Mouse (Mus musculus) MEL (cell line): Measurements from ENCODE around the gene Ccdc63. TPM values are rescaled to one million over a fixed set of nuclear protein-coding genes. Genes with fewer than 3 reads are reported as not detected.

Source experiments
- BHLHE40 ChIP-seq: IDR thresholded peaks from 2 replicates; pipeline ENCODE4 v1.6.1; 2012; ENCODE audit warnings: low read depth, mild to moderate bottlenecking, inconsistent platforms, low read length, improper control_type of control experiment, borderline replicate concordance
- CHD2 ChIP-seq: IDR thresholded peaks from 2 replicates; pipeline ENCODE4 v1.6.1; 2011; ENCODE audit warnings: low read length, improper control_type of control experiment
- CTCF ChIP-seq, 3 experiments: IDR thresholded peaks in 2 of 3; conservative IDR thresholded peaks in 1 of 3; 2 replicates each; pipeline ENCODE4 v1.5.1; 2011 to 2012; ENCODE audit warnings: low read length in 3 of 3, low read depth in 2 of 3, mild to moderate bottlenecking in 2 of 3, improper control_type of control experiment in 1 of 3, inconsistent platforms in 1 of 3, mixed read lengths in 1 of 3, moderate library complexity in 1 of 3; ENCODE audit not compliant: control insufficient read depth in 1 of 3, insufficient read depth in 1 of 3, poor library complexity in 1 of 3, severe bottlenecking in 1 of 3
- ELF1 ChIP-seq: IDR thresholded peaks from 2 replicates; pipeline ENCODE4 v1.6.1; 2014; ENCODE audit warnings: low read depth, mild to moderate bottlenecking, inconsistent platforms, low read length, improper control_type of control experiment, moderate library complexity
- ETS1 ChIP-seq: IDR thresholded peaks from 2 replicates; pipeline ENCODE4 v1.6.1; 2012; ENCODE audit warnings: low read depth, mild to moderate bottlenecking, inconsistent platforms, low read length, improper control_type of control experiment, moderate library complexity
- GABPA ChIP-seq: IDR thresholded peaks from 2 replicates; pipeline ENCODE4 v1.6.1; 2012; ENCODE audit warnings: low read depth, mild to moderate bottlenecking, inconsistent platforms, low read length, improper control_type of control experiment, moderate library complexity
- HCFC1 ChIP-seq: IDR thresholded peaks from 2 replicates; pipeline ENCODE4 v1.6.1; 2012; ENCODE audit warnings: low read depth, mild to moderate bottlenecking, inconsistent platforms, low read length, improper control_type of control experiment, moderate library complexity
- KAT2A ChIP-seq: conservative IDR thresholded peaks from 2 replicates; pipeline ENCODE4 v1.6.1; 2012; ENCODE audit warnings: low read depth, low read length, improper control_type of control experiment, inconsistent platforms
- MAFK ChIP-seq: IDR thresholded peaks from 2 replicates; pipeline ENCODE4 v1.6.1; 2011; ENCODE audit warnings: low read depth, mild to moderate bottlenecking, low read length, improper control_type of control experiment, borderline replicate concordance
- MAZ ChIP-seq: IDR thresholded peaks from 2 replicates; pipeline ENCODE4 v1.6.1; 2012; ENCODE audit warnings: low read depth, mild to moderate bottlenecking, inconsistent platforms, low read length, improper control_type of control experiment
- MYC ChIP-seq: IDR thresholded peaks from 2 replicates; pipeline ENCODE4 v1.6.1; 2011; ENCODE audit warnings: low read depth, mild to moderate bottlenecking, low read length, improper control_type of control experiment, moderate library complexity
- NELFE ChIP-seq: IDR thresholded peaks from 2 replicates; pipeline ENCODE4 v1.6.1; 2011; ENCODE audit warnings: low read depth, low read length, improper control_type of control experiment
- POLR2A ChIP-seq, 2 experiments: IDR thresholded peaks; 2 replicates each; pipeline ENCODE4 v1.6.1; 2011 to 2012; ENCODE audit warnings: low read length in 2 of 2, mild to moderate bottlenecking in 2 of 2, control low read depth in 1 of 2, improper control_type of control experiment in 1 of 2, low read depth in 1 of 2, moderate library complexity in 1 of 2; ENCODE audit not compliant: control insufficient read depth in 1 of 2, insufficient read depth in 1 of 2, poor library complexity in 1 of 2
- POLR2AphosphoS2 ChIP-seq: IDR thresholded peaks from 2 replicates; pipeline ENCODE4 v1.6.1; 2011; ENCODE audit warnings: low read length, improper control_type of control experiment
- POLR2AphosphoS5 ChIP-seq: IDR thresholded peaks from 2 replicates; pipeline ENCODE4 v1.6.1; 2012; ENCODE audit warnings: low read depth, borderline replicate concordance, mild to moderate bottlenecking, inconsistent platforms, low read length, moderate library complexity, mixed read lengths
- RCOR1 ChIP-seq: IDR thresholded peaks from 2 replicates; pipeline ENCODE4 v1.6.1; 2012; ENCODE audit warnings: low read depth, mild to moderate bottlenecking, inconsistent platforms, low read length, improper control_type of control experiment
- SIN3A ChIP-seq: IDR thresholded peaks from 2 replicates; pipeline ENCODE4 v1.6.1; 2012; ENCODE audit warnings: low read length, improper control_type of control experiment, inconsistent platforms
- SMC3 ChIP-seq: IDR thresholded peaks from 2 replicates; pipeline ENCODE4 v1.6.1; 2011; ENCODE audit warnings: low read depth, low read length, improper control_type of control experiment
- TAL1 ChIP-seq: IDR thresholded peaks from 2 replicates; pipeline ENCODE4 v1.6.1; 2012; ENCODE audit warnings: mild to moderate bottlenecking, inconsistent platforms, low read length, moderate library complexity, mixed read lengths
- TBP ChIP-seq: IDR thresholded peaks from 2 replicates; pipeline ENCODE4 v1.8.0; 2011; ENCODE audit warnings: low read depth, low read length, improper control_type of control experiment
- TCF12 ChIP-seq: IDR thresholded peaks from 2 replicates; pipeline ENCODE4 v1.6.1; 2014; ENCODE audit warnings: low read depth, mild to moderate bottlenecking, inconsistent platforms, low read length, improper control_type of control experiment, moderate library complexity
- UBTF ChIP-seq: IDR thresholded peaks from 2 replicates; pipeline ENCODE4 v1.6.1; 2012; ENCODE audit warnings: low read depth, mild to moderate bottlenecking, inconsistent platforms, low read length, improper control_type of control experiment, moderate library complexity, borderline replicate concordance; ENCODE audit not compliant: insufficient read depth
- USF2 ChIP-seq, 2 experiments: IDR thresholded peaks; 2 replicates each; pipeline ENCODE4 v1.6.1; 2011 to 2012; ENCODE audit warnings: improper control_type of control experiment in 2 of 2, low read length in 2 of 2, borderline replicate concordance in 1 of 2, inconsistent platforms in 1 of 2, low read depth in 1 of 2, mild to moderate bottlenecking in 1 of 2; ENCODE audit not compliant: insufficient read depth in 1 of 2
- ZNF384 ChIP-seq: IDR thresholded peaks from 2 replicates; pipeline ENCODE4 v1.6.1; 2012; ENCODE audit warnings: low read depth, mild to moderate bottlenecking, inconsistent platforms, low read length, improper control_type of control experiment
- polyA plus RNA-seq, 2 experiments: library from polyadenylated mRNA; stranded (reverse) in 1 of 2; unstranded in 1 of 2; fragments of >175 nt in 1 of 2; fragments of >200 nt in 1 of 2; gene quantifications; 2 replicates each; pipeline versions ENCODE4 v1.2.1 to v1.2.4; 2012; ENCODE audit warnings: low replicate concordance in 2 of 2, low read depth in 1 of 2; ENCODE audit not compliant: insufficient read length in 2 of 2, insufficient read depth in 1 of 2, missing spikeins in 1 of 2
- total RNA-seq: library from RNA; depleted of rRNA; stranded (reverse); fragments of 300-350 nt; gene quantifications from 2 replicates; pipeline ENCODE4 v1.2.3, GENCODE M21; 2012

The Ccdc63 gene
- total and polyA plus RNA-seq, 3 experiments: 1.6 to 4.7 TPM; not detected in 1

GRCm38 (mm10) chr5:122131076-122132051 lies 9.3 kb downstream of the Ccdc63 start (continued):
- TF ChIP-seq ETS1: peak; percentile 54
- no peak for TF ChIP-seq MAFK
- no peak for TF ChIP-seq TAL1
- TF ChIP-seq ELF1: peak; percentile 85
- peak; percentile 59; the same call in 1 of the 2 replicates for TF ChIP-seq HCFC1
- peak; percentile 78 to 93 (median 83) for TF ChIP-seq CTCF (IDR thresholded peaks at IDR 0.05 in 2 of 3, conservative IDR thresholded peaks at IDR 0.05 in 1 of 3; ENCODE audit: control insufficient read depth in 1 of 3, insufficient read depth in 1 of 3, low read depth in 2 of 3, low read length in 3 of 3, poor library complexity in 1 of 3, severe bottlenecking in 1 of 3)
- no peak for TF ChIP-seq USF2 (IDR thresholded peaks at IDR 0.05; ENCODE audit: borderline replicate concordance in 1 of 2, insufficient read depth in 1 of 2, low read depth in 1 of 2, low read length in 2 of 2)
- peak; percentile 78 for TF ChIP-seq POLR2AphosphoS2
- TF ChIP-seq BHLHE40: no peak; the same call in 1 of the 2 replicates
- TF ChIP-seq ZNF384: peak; percentile 45; the same call in 1 of the 2 replicates
- 0 out of 2 replicates have a peak, but pooled peaks have one; percentile 20 for TF ChIP-seq UBTF
- no peak for TF ChIP-seq POLR2AphosphoS5
- no peak for TF ChIP-seq GABPA
- peak; percentile 47; the same call in 1 of the 2 replicates for TF ChIP-seq RCOR1
- TF ChIP-seq TBP: peak; percentile 84
- TF ChIP-seq NELFE: peak; percentile 41
- TF ChIP-seq MYC: peak; percentile 47; the same call in 1 of the 2 replicates
- peak; percentile 71 for TF ChIP-seq SMC3
- no peak for TF ChIP-seq CHD2
- TF ChIP-seq MAZ: 0 out of 2 replicates have a peak, but pooled peaks have one; percentile 48
- TF ChIP-seq KAT2A: 0 out of 2 replicates have a peak, but pooled peaks have one; percentile 41
- peak; percentile 92 for TF ChIP-seq SIN3A
- peak in 1 of 2 experiments; percentile 81; a peak in 2 of 4 replicates for TF ChIP-seq POLR2A (IDR thresholded peaks at IDR 0.05; ENCODE audit: control insufficient read depth in 1 of 2, insufficient read depth in 1 of 2, low read depth in 1 of 2, low read length in 2 of 2, poor library complexity in 1 of 2)
- peak; percentile 51; the same call in 1 of the 2 replicates for TF ChIP-seq TCF12
